Mouse (Mus musculus) heart, embryonic 12.5 days (tissue): Measurements from ENCODE around the gene Cuedc1. TPM values are rescaled to one million over a fixed set of nuclear protein-coding genes. Genes with fewer than 3 reads are reported as not detected.

Experiments
- ATAC-seq: fragments of 200-750 bp; cut with Nextera tagmentation; 2 replicates; pipeline ENCODE4 v1.8.0; 2017; ENCODE audit warnings: moderate TSS enrichment, moderate library complexity; ENCODE audit not compliant: insufficient number of reproducible peaks, low FRiP score
- H3K27ac ChIP-seq: fragments of 300-500 bp; sonication (generic); 2 replicates; pipeline ENCODE4 v1.5.1; 2016; ENCODE audit warnings: mild to moderate bottlenecking, moderate library complexity; ENCODE audit not compliant: poor library complexity, severe bottlenecking
- H3K27me3 ChIP-seq: fragments of 300-500 bp; sonication (generic); replicated peaks from 2 replicates; pipeline ENCODE4 v1.6.1; 2016; ENCODE audit warnings: mild to moderate bottlenecking, moderate library complexity
- H3K36me3 ChIP-seq: fragments of 300-500 bp; sonication (generic); 2 replicates; pipeline ENCODE4 v1.6.1; 2016; ENCODE audit warnings: mild to moderate bottlenecking, moderate library complexity
- H3K4me1 ChIP-seq: fragments of 300-500 bp; sonication (generic); replicated peaks from 2 replicates; pipeline ENCODE4 v1.6.1; 2016; ENCODE audit warnings: mild to moderate bottlenecking
- H3K4me2 ChIP-seq: fragments of 300-500 bp; sonication (generic); 2 replicates; pipeline ENCODE4 v1.6.1; 2016; ENCODE audit warnings: mild to moderate bottlenecking, moderate library complexity
- H3K4me3 ChIP-seq: fragments of 300-500 bp; sonication (generic); 2 replicates; pipeline ENCODE4 v1.5.1; 2016; ENCODE audit warnings: mild to moderate bottlenecking
- H3K9ac ChIP-seq: fragments of 300-500 bp; sonication (generic); 2 replicates; pipeline ENCODE4 v1.6.1; 2016; ENCODE audit warnings: mild to moderate bottlenecking, moderate library complexity
- H3K9me3 ChIP-seq: fragments of 300-500 bp; sonication (generic); replicated peaks from 2 replicates; pipeline ENCODE4 v1.6.1; 2016; ENCODE audit warnings: mild to moderate bottlenecking, moderate library complexity
- WGBS: fragments of 180-500 bp; shearing (Covaris S2); methylation state at CpG from one replicate; pipeline ENCODE4 v1.1.7; 2016; 5-methylcytosine and 5-hydroxymethylcytosine counted together
- polyA plus RNA-seq: library from polyadenylated mRNA; unstranded; fragments of >200 nt; fragmentation: Nextera tagmentation; extraction: Ambion mirVana; gene quantifications from 2 replicates; pipeline ENCODE4 v1.2.1, GENCODE M21; 2016

Gene Cuedc1
- polyA plus RNA-seq, 1 experiment from 2014 or later, result 22.9 TPM

- no peak overlapping the region for H3K27ac ChIP-seq
- no peak for ATAC-seq
Observed at GRCm38 (mm10) chr11:88106292-88106554, 8.4 kb downstream of the Cuedc1 start.

GRCm38 (mm10) chr11:88107365-88107764, 9.5 kb downstream of the Cuedc1 start:
- Histone ChIP-seq H3K27me3 (no peaks in the 10 kb centered on the region), H3K4me3 (no peak overlapping the region), H3K9ac (no peak overlapping the region), H3K36me3 (no peaks in the 10 kb centered on the region), H3K4me1 (peaks cover 74% of the 10 kb centered on the region), H3K4me2 (no peak overlapping the region), H3K27ac (peak overlapping the region; percentile 44; the same call in 1 of the 2 replicates), H3K9me3 (no peaks in the 10 kb centered on the region)
- no peak for ATAC-seq
- 43% methylated on average over 4 of the region's 4 CpGs for WGBS

More at GRCm38 (mm10) chr11:88106292-88106554, 8.4 kb downstream of the Cuedc1 start:
- WGBS, result 69% methylated on average over 8 of the region's 8 CpGs
- H3K36me3 ChIP-seq, result no peaks in the 10 kb centered on the region
- H3K4me2 ChIP-seq, result no peak overlapping the region
- H3K9me3 ChIP-seq, result no peaks in the 10 kb centered on the region
- no peaks in the 10 kb centered on the region for H3K27me3 ChIP-seq
- no peak overlapping the region for H3K4me3 ChIP-seq
- no peak overlapping the region for H3K9ac ChIP-seq
- H3K4me1 ChIP-seq, result peaks cover 63% of the 10 kb centered on the region

- WGBS, result 38% methylated on average over 9 of the region's 9 CpGs
- H3K4me2 ChIP-seq, result 0 out of 2 replicates have a peak overlapping the region, but pooled peaks have one; percentile 3
- H3K27me3 ChIP-seq, result no peaks in the 10 kb centered on the region
- peaks cover 83% of the 10 kb centered on the region for H3K4me1 ChIP-seq
- no peak for ATAC-seq
- H3K27ac ChIP-seq, result peak overlapping the region; percentile 69
- no peak overlapping the region for H3K4me3 ChIP-seq
- H3K9me3 ChIP-seq, result no peaks in the 10 kb centered on the region
- H3K9ac ChIP-seq, result no peak overlapping the region
- H3K36me3 ChIP-seq, result no peaks in the 10 kb centered on the region
Observed at GRCm38 (mm10) chr11:88110031-88110594, 12.3 kb downstream of the Cuedc1 start.

- Histone ChIP-seq H3K4me3 (no peak overlapping the region), H3K27ac (0 out of 2 replicates have a peak overlapping the region, but pooled peaks have one; percentile 32), H3K4me1 (peaks cover 84% of the 10 kb centered on the region), H3K4me2 (no peak overlapping the region), H3K27me3 (no peaks in the 10 kb centered on the region), H3K9me3 (no peaks in the 10 kb centered on the region), H3K9ac (no peak overlapping the region), H3K36me3 (no peaks in the 10 kb centered on the region)
- no peak for ATAC-seq
- WGBS, result 49% methylated on average over 13 of the region's 13 CpGs
Observed at GRCm38 (mm10) chr11:88112078-88112477, 14.2 kb downstream of the Cuedc1 start.

DNA sequence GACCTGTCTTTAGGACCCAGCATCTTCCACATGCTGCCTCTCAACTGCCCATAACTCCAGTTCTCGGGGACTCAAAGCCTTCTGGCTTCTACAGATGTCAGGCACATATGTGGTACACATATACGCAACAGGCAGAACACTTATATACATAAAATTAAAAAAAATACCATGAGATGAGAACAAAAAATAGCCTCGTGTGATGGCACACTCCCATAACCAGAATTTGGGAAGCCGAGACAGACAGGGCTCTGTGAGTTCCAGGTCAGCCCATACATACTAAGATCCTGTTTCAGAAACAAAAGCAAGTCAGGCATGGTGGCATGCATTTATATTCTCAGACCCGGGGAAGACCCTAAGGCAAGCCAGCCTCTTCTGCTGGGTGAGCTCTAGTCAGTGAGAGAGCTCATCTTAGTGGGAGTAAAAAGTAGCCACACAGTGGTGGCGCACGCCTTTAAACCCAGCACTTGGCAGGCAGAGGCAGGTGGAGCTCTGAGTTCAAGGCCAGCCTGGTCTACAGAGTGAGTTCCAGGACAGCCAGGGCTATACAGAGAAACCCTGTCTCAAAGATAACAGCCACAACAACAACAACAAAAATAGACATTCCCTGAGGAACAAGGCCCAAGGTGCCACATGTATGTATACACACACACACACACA, 14.9 kb downstream of the Cuedc1 start:
- H3K36me3 ChIP-seq, result no peaks in the 10 kb centered on the region
- no peaks in the 10 kb centered on the region for H3K27me3 ChIP-seq
- H3K27ac ChIP-seq, result no peak overlapping the region; the same call in 1 of the 2 replicates
- WGBS, result 81% methylated on average over 7 of the region's 7 CpGs
- ATAC-seq, result no peak
- no peak overlapping the region for H3K4me2 ChIP-seq
- no peak overlapping the region for H3K4me3 ChIP-seq
- no peak overlapping the region for H3K9ac ChIP-seq
- H3K9me3 ChIP-seq, result no peaks in the 10 kb centered on the region
- peaks cover 85% of the 10 kb centered on the region for H3K4me1 ChIP-seq

GRCm38 (mm10) chr11:88113543-88114271, 15.8 kb downstream of the Cuedc1 start:
- Histone ChIP-seq H3K4me2 (no peak overlapping the region), H3K27me3 (no peaks in the 10 kb centered on the region), H3K27ac (peak overlapping the region; percentile 80), H3K9me3 (no peaks in the 10 kb centered on the region), H3K4me1 (peaks cover 94% of the 10 kb centered on the region), H3K4me3 (no peak overlapping the region), H3K9ac (0 out of 2 replicates have a peak overlapping the region, but pooled peaks have one; percentile 59), H3K36me3 (no peaks in the 10 kb centered on the region)
- no peak for ATAC-seq
- 37% methylated on average over 6 of the region's 6 CpGs for WGBS

DNA sequence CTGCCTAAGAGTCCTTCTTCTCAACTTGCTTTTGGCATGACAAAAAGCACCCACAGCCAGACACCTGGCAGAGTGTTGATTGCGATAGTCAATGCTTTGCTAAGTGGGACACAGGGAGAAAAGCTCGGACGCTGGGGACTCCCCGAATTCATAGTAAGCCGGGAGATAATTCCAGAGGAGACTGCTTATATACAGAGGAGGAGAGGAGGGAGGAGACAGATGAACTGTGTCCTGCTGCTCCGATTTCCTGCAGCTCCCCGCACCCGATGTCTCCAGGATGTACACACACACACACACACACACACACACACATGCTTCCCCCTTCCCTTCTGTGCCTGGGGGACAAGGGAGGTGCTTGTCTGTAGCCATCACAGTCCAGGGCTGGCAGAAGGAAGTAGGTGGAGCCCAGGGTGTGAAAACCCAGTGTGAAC, 17.0 kb downstream of the Cuedc1 start:
- no peak overlapping the region for H3K4me3 ChIP-seq
- H3K27ac ChIP-seq, result peak overlapping the region; percentile 80
- peak overlapping the region; percentile 43 for H3K4me2 ChIP-seq
- peak overlapping the region; percentile 46; the same call in 1 of the 2 replicates for H3K9ac ChIP-seq
- no peaks in the 10 kb centered on the region for H3K36me3 ChIP-seq
- H3K4me1 ChIP-seq, result peaks cover 96% of the 10 kb centered on the region
- WGBS, result 12% methylated on average over 8 of the region's 8 CpGs
- no peaks in the 10 kb centered on the region for H3K27me3 ChIP-seq
- no peaks in the 10 kb centered on the region for H3K9me3 ChIP-seq
- peak; percentile 63 for ATAC-seq

DNA sequence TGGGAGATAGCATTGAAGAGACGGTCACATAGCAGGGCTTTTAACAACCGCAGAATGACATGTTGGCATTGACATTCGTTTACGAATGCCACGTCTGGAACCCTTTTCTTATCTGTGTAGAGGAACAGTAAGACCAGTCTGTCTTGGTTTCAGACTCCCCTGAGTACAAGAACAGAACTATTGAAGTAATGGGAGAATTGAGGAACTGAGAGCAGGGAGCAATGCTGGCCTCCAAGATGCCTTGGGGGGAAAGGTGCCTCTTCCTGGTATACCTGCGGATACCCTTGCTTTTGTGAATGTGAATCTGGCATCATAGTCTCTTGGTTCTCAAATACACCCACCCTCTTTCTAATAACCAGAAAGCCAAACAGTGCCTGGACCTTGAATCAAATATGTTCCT, 18.7 kb downstream of the Cuedc1 start:
- no peaks in the 10 kb centered on the region for H3K9me3 ChIP-seq
- 69% methylated on average over 6 of the region's 6 CpGs for WGBS
- peak overlapping the region; percentile 89; the same call in 1 of the 2 replicates for H3K27ac ChIP-seq
- H3K4me2 ChIP-seq, result no peak overlapping the region
- H3K4me1 ChIP-seq, result peaks cover 89% of the 10 kb centered on the region
- H3K27me3 ChIP-seq, result no peaks in the 10 kb centered on the region
- no peak for ATAC-seq
- no peak overlapping the region for H3K4me3 ChIP-seq
- H3K36me3 ChIP-seq, result no peaks in the 10 kb centered on the region
- H3K9ac ChIP-seq, result no peak overlapping the region

GRCm38 (mm10) chr11:88117356-88118090, 19.7 kb downstream of the Cuedc1 start:
- Histone ChIP-seq H3K4me3 (no peak overlapping the region), H3K9me3 (no peaks in the 10 kb centered on the region), H3K36me3 (no peaks in the 10 kb centered on the region), H3K9ac (0 out of 2 replicates have a peak overlapping the region, but pooled peaks have one; percentile 23), H3K27me3 (no peaks in the 10 kb centered on the region), H3K4me2 (no peak overlapping the region), H3K27ac (peak overlapping the region; percentile 89), H3K4me1 (peaks cover 84% of the 10 kb centered on the region)
- WGBS, result 39% methylated on average over 10 of the region's 10 CpGs
- no peak for ATAC-seq

DNA sequence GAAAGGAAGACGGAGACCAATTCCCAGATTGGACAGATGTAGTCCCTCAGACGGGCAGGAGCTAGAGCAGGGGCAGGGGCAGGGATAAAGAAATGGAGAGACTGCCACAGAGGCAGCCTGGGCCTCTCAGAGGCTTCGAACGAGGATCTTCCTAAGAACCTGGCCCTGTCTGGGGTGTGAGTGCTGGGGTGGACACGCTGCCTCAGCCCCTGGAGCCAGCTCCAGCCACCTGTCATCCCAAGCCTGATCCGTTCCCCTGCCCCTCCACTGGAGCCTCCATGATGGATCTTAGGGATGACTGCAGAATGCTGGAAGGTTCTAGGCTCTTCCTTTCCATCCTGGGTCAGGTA, 20.2 kb downstream of the Cuedc1 start:
- peaks cover 80% of the 10 kb centered on the region for H3K4me1 ChIP-seq
- H3K9ac ChIP-seq, result peak overlapping the region; percentile 23; the same call in 1 of the 2 replicates
- H3K36me3 ChIP-seq, result no peaks in the 10 kb centered on the region
- no peak overlapping the region for H3K4me3 ChIP-seq
- H3K9me3 ChIP-seq, result no peaks in the 10 kb centered on the region
- H3K27me3 ChIP-seq, result no peaks in the 10 kb centered on the region
- H3K4me2 ChIP-seq, result no peak overlapping the region
- 60% methylated on average over 6 of the region's 6 CpGs for WGBS
- no peak for ATAC-seq
- H3K27ac ChIP-seq, result peak overlapping the region; percentile 89
